Mouse (Mus musculus): ENCODE results near the gene Cd22. TPM values are rescaled to one million over a fixed set of nuclear protein-coding genes. Genes with fewer than 3 reads are reported as not detected.
"Not testable (repeated sequence)": the region's sequence is repeated elsewhere in the genome, so short reads cannot be mapped to it uniquely, and the experiment has no call there.

The Cd22 gene
- total RNA-seq (2014; rRNA removed) = not detected in 2 replicates
- polyA plus RNA-seq (2015; fragmentation: Nextera tagmentation; extraction: Ambion mirVana) = 0.10 TPM in 1 of 2 replicates, not detected in the other

DNA sequence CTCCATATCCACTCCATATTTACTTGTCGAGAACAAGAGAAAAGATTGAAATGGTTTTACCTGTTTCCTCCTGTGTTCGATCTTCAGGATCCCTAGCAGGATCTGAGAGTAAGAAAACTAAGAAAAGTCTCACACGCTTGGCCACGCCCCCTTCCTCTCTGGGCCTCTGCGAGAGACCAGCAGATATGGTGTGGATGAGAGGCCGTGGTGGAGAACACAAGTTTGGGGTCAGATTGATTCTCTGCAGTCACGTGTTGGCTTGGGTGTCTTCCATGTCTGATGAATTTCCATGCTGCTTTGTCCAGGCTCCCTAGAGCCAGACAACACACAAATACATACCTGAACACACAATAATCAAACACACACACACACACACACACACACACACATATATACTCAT is at the start of gene Cd22:
Gene Cd22 (minus strand): TSS at position 167 of the 400 bp plus-strand sequence.
- Histone ChIP-seq H3K27ac (ENCODE audit: low read depth, low read length) (no peak within 1 kb of the TSS), H3K36me3 (ENCODE audit: insufficient read depth) (no peaks in the 10 kb centered on the region), H3K9me3 (ENCODE audit: low read length) (no peaks in the 10 kb centered on the region), H3K4me3 (ENCODE audit: low read depth, low read length) (no peak within 1 kb of the TSS), H3K9ac (no peak within 1 kb of the TSS), H3K27me3 (ENCODE audit: insufficient read depth, low read length) (no peaks in the 10 kb centered on the region), H3K4me2 (ENCODE audit: low read depth) (no peak within 1 kb of the TSS), H3K4me1 (ENCODE audit: insufficient read depth) (no peaks in the 10 kb centered on the region)
- DNase-seq (no peak), ATAC-seq (no peak)
- 86% methylated on average over 7 of the region's 7 CpGs for WGBS
- no peak for TF ChIP-seq CTCF (IDR thresholded peaks at IDR 0.05; ENCODE audit: low read depth)

DNA sequence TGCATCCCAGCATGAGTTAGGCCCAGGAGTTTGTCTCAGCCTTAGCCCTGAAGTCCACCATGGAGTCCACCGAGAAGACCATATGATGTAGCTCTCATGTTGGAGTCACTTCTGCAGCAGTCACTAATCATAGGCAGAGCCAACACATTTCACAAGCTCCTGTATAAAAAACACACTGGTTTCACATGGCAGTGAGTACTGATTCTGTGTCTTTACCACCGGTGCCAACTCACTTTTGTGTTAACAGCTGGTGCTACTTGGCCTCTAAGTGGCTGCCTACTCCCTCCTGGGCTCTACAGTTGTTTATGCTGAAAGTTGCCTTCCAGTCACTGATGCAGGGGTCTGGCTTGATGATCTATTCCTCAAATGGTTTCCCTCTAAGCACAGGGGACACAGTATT is 44.4 kb upstream of the Cd22 start, which contains the start of gene Hamp2:
Gene Hamp2 (minus strand): TSS at position 101 of the 400 bp plus-strand sequence.
- not testable (repeated sequence) for H3K4me1 ChIP-seq (ENCODE audit: insufficient read depth); ATAC-seq; H3K36me3 ChIP-seq (ENCODE audit: insufficient read depth); H3K27ac ChIP-seq (ENCODE audit: low read depth, low read length); H3K4me3 ChIP-seq (ENCODE audit: low read depth, low read length); H3K4me2 ChIP-seq (ENCODE audit: low read depth); H3K9ac ChIP-seq; H3K27me3 ChIP-seq (ENCODE audit: insufficient read depth, low read length); DNase-seq; H3K9me3 ChIP-seq (ENCODE audit: low read length)
- 94% methylated on average over 2 of the region's 2 CpGs for WGBS

DNA sequence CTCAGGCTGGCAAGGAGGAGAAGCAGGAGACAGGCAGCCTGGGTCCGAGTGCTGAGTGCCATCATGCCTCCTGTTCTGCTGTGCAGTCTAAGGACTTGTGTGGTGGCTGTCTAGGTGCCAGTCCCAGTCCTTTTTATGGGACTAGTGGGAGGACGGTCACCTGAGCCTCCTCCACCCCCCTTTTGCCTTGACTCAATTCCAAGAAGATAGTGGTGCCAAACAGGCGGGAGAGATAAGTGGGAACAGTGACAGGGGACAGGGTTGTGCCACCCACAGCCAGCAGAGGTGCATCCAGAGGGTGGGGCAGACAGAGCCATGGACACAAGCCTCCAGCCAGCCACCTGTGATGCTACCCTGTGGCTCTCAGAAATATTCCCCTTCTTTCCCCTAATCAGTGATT is 43.9 kb upstream of the Cd22 start:
- H3K36me3 ChIP-seq (ENCODE audit: insufficient read depth) = no peaks in the 10 kb centered on the region
- H3K4me3 ChIP-seq (ENCODE audit: low read depth, low read length) = no peak overlapping the region
- no peaks in the 10 kb centered on the region for H3K4me1 ChIP-seq (ENCODE audit: insufficient read depth)
- DNase-seq (no peak), ATAC-seq (no peak)
- TF ChIP-seq CTCF (IDR thresholded peaks at IDR 0.05; ENCODE audit: low read depth) = no peak
- no peaks in the 10 kb centered on the region for H3K9me3 ChIP-seq (ENCODE audit: low read length)
- no peak overlapping the region for H3K27ac ChIP-seq (ENCODE audit: low read depth, low read length)
- H3K4me2 ChIP-seq (ENCODE audit: low read depth) = no peak overlapping the region
- 61% methylated on average over 3 of the region's 3 CpGs for WGBS
- no peak overlapping the region for H3K9ac ChIP-seq
- H3K27me3 ChIP-seq (ENCODE audit: insufficient read depth, low read length) = no peaks in the 10 kb centered on the region

DNA sequence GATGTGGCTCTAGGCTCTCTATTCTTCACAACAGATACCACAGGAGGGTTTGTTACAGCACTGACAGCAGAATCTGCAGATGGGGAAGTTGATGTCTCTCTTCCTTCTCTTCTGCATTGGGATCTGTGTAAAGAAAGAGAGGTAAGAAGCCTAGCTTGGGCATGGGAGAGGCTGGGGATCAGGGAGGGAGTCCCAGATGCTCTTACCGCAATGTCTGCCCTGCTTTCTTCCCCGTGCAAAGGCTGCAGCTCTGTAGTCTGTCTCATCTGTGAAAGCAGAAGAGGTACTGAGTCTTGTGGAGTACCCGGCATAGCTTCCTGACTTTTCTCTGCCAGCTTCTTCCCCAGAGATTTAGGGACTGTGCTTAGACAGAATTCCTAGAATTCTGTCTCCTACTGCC is 42.3 kb upstream of the Cd22 start:
- not testable (repeated sequence) for H3K4me3 ChIP-seq (ENCODE audit: low read depth, low read length); DNase-seq; H3K4me2 ChIP-seq (ENCODE audit: low read depth); ATAC-seq; H3K36me3 ChIP-seq (ENCODE audit: insufficient read depth); H3K9me3 ChIP-seq (ENCODE audit: low read length); H3K27me3 ChIP-seq (ENCODE audit: insufficient read depth, low read length); H3K9ac ChIP-seq; H3K27ac ChIP-seq (ENCODE audit: low read depth, low read length); H3K4me1 ChIP-seq (ENCODE audit: insufficient read depth)
- WGBS = 54% methylated on average over 3 of the region's 3 CpGs

DNA sequence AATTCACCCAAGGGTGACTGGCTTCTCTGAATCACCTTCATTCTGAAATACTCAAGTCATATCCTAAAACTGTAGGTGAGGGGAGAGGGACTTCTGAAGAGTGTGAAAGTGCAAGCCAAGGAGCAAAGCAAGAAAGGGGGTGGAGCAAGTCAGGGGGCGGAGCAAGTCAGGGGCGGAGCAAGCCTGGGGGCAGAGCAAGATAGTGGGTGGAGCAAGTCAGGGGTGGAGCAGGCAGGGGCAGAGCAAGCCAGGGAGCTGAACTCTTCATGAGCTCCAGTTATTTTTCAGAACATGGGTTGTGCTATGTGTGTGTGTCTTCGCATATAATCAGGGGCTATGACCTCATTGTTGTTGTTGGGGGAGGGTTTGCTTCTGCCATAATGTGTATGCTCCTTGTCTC is 40.1 kb upstream of the Cd22 start:
- no peaks in the 10 kb centered on the region for H3K27me3 ChIP-seq (ENCODE audit: insufficient read depth, low read length)
- H3K4me1 ChIP-seq (ENCODE audit: insufficient read depth) = no peaks in the 10 kb centered on the region
- ATAC-seq (no peak), DNase-seq (no peak)
- H3K27ac ChIP-seq (ENCODE audit: low read depth, low read length) = no peak overlapping the region
- TF ChIP-seq CTCF (IDR thresholded peaks at IDR 0.05; ENCODE audit: low read depth) = no peak
- H3K4me2 ChIP-seq (ENCODE audit: low read depth) = no peak overlapping the region
- H3K4me3 ChIP-seq (ENCODE audit: low read depth, low read length) = no peak overlapping the region
- H3K36me3 ChIP-seq (ENCODE audit: insufficient read depth) = no peaks in the 10 kb centered on the region
- WGBS = 76% methylated on average over 3 of the region's 3 CpGs
- H3K9me3 ChIP-seq (ENCODE audit: low read length) = no peaks in the 10 kb centered on the region
- no peak overlapping the region for H3K9ac ChIP-seq

DNA sequence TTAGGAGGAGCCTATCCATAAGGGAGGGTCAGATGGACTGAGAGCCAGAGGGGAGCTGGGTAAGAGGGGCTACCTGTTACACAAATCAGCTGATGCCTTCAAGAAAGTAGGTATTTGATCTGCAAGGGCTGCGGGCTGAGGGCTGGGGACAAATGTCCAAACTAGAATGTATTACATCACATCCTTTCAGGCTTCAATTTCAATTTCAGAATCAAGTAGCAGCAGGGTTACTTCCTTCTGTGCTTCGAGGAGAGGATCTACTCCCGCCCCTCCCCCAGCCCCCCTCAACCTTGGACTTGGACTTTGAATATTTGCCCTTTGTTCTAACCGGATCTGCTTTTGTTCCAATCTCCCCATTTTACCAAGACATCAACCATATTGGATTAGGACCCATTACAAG is 37.1 kb upstream of the Cd22 start:
- Histone ChIP-seq H3K27ac (ENCODE audit: low read depth, low read length) (no peak overlapping the region), H3K9me3 (ENCODE audit: low read length) (no peaks in the 10 kb centered on the region), H3K9ac (no peak overlapping the region), H3K36me3 (ENCODE audit: insufficient read depth) (no peaks in the 10 kb centered on the region), H3K4me3 (ENCODE audit: low read depth, low read length) (no peak overlapping the region), H3K27me3 (ENCODE audit: insufficient read depth, low read length) (no peaks in the 10 kb centered on the region), H3K4me2 (ENCODE audit: low read depth) (no peak overlapping the region), H3K4me1 (ENCODE audit: insufficient read depth) (no peaks in the 10 kb centered on the region)
- no peak for TF ChIP-seq CTCF (IDR thresholded peaks at IDR 0.05; ENCODE audit: low read depth)
- WGBS = 43% methylated on average over 4 of the region's 4 CpGs
- no peak for DNase-seq
- no peak for ATAC-seq

DNA sequence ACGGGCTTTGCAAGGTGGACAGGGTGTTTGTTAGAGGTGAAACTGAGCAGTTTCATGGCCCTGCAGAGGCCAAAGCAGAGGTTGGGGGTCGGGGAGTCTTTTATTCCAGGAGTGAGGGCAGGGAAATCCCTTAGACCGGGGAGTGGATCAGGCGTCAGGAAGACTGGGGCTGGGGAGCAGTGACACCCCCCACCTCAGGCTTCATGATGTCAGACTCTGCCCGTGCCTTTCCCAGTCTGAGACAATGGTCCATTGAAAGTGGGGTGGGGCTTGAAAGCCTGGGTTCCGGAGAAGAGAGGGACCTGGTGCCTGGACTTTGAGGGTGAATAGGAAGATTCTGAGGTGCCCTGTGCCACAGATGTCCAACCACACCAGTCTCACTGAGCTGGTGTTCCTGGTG is 36.6 kb upstream of the Cd22 start:
- Histone ChIP-seq H3K9ac (no peak overlapping the region), H3K4me3 (ENCODE audit: low read depth, low read length) (no peak overlapping the region), H3K4me2 (ENCODE audit: low read depth) (no peak overlapping the region), H3K36me3 (ENCODE audit: insufficient read depth) (no peaks in the 10 kb centered on the region), H3K27me3 (ENCODE audit: insufficient read depth, low read length) (no peaks in the 10 kb centered on the region), H3K9me3 (ENCODE audit: low read length) (no peaks in the 10 kb centered on the region), H3K27ac (ENCODE audit: low read depth, low read length) (no peak overlapping the region), H3K4me1 (ENCODE audit: insufficient read depth) (no peaks in the 10 kb centered on the region)
- DNase-seq (no peak), ATAC-seq (no peak)
- WGBS = 10% methylated on average over 6 of the region's 6 CpGs
- no peak for TF ChIP-seq CTCF (IDR thresholded peaks at IDR 0.05; ENCODE audit: low read depth)

DNA sequence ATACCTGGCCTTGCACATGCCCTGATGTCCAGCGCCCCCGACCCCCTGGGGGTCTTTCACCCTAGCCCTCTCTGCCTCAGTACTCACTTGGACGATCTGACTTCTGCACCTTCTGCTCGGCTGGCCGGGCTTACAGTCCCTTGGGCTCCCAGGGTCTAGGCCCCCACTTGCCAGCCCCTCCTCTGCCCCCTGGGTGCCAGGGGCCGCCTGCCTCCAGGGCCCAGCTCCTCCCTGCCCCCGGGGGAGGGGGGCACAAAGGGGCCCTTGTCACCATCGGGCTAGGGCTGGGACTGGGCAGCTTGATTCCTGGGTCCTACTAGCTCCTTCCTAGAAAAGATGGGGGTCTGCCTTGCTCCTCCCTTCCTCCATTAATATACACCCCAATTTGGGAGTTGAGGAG is 34.6 kb upstream of the Cd22 start, which contains the start of gene Mag:
Gene Mag (minus strand): TSS at position 142 of the 400 bp plus-strand sequence.
- 72% methylated on average over 8 of the region's 8 CpGs for WGBS
- Histone ChIP-seq H3K27ac (ENCODE audit: low read depth, low read length) (no peak within 1 kb of the TSS), H3K4me2 (ENCODE audit: low read depth) (no peak within 1 kb of the TSS), H3K4me1 (ENCODE audit: insufficient read depth) (no peaks in the 10 kb centered on the region), H3K4me3 (ENCODE audit: low read depth, low read length) (no peak within 1 kb of the TSS), H3K9me3 (ENCODE audit: low read length) (no peaks in the 10 kb centered on the region), H3K27me3 (ENCODE audit: insufficient read depth, low read length) (no peaks in the 10 kb centered on the region), H3K36me3 (ENCODE audit: insufficient read depth) (no peaks in the 10 kb centered on the region), H3K9ac (no peak within 1 kb of the TSS)
- ATAC-seq = no peak
- DNase-seq = no peak
- TF ChIP-seq CTCF (IDR thresholded peaks at IDR 0.05; ENCODE audit: low read depth) = no peak
